Mouse (Mus musculus) NIH3T3 (cell line): ENCODE data around the gene Tmem143.

Experiments
- DNase-seq: peaks from one replicate; pipeline ENCODE4 v3.0.0-alpha.2; 2012; ENCODE audit warnings: low read depth

The Tmem143 gene

DNA sequence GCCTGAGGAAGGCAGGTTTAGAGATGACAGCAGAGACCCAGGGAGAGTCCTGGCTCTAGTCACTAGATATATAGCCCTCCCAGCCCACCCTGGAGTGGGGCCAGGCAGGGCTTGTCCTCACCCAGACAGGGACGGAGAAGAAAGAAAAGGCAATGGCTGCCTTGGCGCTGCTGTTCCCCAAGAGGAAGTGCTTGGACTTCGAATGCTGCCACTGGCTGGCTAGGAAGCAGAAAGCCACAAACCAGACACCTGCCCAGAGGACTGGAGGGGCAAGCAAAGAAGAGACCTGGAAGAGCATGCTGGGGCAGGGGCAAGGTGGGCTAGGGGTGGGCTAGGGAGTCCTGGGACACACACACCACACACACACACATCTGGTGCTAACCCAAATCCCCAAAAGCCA, 9.5 kb upstream of the Tmem143 start:
- no peak for DNase-seq

DNA sequence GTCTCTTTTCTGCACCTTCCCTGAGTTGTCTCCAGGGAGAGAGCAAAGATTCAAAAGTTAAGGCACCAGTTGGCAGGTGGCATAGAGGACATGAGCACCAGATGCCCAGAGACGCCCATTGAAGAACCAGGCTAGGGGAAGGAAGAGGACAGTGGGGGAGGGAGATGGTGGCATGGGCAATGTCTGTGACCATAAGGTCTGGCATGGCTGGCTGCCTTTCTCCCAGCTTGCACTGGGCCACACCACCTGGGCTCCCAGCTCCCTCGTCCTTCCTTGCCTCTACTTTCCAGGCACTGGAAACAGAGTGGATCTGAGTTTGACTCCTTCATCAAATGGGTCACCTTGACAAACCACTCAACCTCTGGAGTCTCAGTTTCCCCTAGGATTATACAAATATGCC, 4.1 kb upstream of the Tmem143 start:
- no peak for DNase-seq

DNA sequence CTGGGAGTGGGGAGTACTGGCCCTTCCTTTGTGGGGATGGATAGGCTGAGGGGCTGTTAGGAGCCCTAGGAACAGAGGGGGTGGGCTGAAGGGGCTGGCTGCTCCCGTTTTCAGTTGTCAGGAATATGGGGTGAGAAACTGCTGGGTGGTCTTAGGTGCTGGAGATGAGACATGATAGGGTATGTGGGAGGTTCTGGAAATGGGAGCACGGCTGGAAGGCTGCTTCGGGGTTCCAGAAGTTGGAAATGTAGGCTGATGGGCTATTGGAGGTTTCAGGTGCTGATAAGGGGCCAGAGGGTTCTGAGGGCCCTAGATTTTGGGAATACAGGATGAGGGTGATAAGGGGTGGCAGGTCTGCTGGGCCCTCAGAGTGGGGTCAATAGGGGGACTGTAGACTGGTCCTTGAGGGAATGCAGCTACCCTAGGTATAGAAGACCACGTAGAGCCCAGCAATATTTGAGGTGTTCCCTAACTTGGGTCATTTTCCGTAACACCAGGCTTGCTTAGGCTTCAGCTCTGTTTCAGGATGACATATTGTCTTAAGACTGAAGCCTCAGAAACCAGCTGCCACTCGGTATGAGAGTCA, 717 bp upstream of the Tmem143 start:
- DNase-seq, result no peak

DNA sequence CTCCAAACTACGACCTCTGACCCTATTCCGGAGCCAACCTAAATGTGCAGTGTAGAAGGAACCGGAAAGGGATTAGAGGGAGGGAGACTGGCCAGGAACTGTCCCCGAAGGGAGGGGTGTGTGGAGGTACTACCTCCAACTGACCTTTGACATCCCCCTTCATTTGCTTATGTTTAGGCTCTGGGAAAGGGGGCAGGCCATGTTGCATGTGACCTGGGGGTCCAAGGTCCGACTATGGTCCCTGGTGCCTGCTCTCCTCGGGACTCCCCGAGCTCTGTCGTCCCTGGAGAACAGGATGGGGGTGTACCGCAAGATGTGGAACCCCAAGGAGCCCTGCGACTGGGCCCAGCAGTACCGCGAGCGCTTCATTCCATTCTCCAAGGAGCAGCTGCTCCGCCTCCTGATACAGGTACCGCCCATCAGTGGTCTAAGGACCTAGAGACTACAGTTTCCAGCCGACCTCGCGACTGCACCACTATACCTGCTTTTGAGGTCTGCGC, 567 bp downstream of the Tmem143 start:
- DNase-seq, result peak; percentile 69

DNA sequence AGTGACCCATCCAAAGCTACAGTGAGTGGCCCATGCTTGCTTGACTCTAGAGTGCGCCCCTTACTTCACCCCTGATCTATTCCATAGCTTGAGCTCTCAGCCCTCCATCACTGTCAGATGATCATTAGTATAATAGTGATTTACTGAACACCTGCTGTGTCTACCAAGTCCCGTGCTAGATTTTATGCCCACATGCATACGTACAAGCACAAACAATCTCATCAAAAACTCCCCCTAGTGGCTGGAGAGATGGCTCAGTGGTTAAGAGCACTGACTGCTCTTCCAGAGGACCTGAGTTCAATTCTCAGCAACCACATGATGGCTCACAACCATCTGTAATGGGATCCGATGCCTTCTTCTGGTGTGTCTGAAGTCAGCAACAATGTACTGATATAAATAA, 1.4 kb downstream of the Tmem143 start:
- DNase-seq, result peak; percentile 59

DNA sequence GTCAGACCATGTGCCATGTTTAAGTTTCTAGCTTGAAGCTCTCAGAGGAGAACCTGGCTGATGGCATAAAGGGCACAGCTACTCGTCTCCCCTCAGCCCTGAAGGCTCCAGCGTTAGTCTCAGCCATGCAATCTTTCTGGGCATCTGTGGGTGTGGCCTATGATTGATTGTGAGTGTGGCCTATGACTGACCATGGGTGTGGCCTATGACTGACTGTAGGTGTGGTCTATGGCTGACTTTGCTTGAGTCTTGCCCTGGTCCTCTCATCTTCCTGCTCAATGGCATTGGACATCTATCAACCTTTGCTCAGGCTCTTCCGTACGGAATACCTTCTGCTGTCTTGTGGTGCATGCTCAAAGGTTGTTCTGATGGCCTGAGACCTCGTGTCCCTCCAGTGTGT, 4.8 kb downstream of the Tmem143 start:
- DNase-seq, result peak; percentile 62

DNA sequence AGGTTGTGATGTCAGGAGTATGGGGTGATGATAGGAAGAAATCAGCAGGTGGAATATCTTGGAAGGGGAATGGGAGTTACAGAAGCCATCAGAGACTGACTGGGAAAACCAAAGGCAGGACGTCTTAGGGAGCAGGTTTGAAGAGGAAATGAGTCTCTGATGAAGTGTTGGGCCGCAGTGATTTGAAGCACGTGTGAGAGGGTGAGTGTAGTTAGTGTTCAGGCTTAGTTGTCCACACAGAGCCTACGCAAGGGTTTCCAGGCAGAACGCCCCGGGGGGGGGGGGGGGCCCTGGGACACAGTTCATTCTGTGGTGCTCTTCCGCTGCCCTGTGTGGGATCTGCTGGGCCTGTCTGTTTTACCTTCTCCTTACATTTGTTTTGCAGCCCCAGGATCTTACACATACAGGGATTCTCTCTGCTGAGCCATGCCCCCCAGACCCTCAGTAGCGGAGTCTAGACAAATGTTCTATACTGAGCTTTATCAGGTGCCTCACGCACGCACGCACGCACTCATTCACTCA, 5.8 kb downstream of the Tmem143 start:
- DNase-seq, result no peak

DNA sequence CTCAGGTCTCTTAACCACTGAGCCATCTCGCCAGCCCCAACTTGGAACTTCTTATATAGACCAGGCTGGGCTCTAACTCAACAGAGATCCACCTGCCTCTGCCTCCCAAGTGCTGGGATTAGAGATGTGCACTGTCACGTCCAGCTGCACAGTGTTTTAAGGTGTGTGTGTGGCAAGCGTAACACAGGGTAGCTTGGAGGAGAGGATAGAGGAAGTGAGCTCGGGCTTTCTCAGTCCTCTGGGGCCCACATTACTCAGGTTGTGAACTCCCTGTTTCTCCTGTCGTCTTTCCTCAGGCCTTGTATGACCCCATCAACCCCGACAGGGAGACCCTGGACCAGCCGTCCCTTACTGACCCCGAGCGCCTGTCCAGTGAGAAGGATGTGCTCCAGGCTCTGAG, 9.9 kb downstream of the Tmem143 start:
- no peak for DNase-seq

DNA sequence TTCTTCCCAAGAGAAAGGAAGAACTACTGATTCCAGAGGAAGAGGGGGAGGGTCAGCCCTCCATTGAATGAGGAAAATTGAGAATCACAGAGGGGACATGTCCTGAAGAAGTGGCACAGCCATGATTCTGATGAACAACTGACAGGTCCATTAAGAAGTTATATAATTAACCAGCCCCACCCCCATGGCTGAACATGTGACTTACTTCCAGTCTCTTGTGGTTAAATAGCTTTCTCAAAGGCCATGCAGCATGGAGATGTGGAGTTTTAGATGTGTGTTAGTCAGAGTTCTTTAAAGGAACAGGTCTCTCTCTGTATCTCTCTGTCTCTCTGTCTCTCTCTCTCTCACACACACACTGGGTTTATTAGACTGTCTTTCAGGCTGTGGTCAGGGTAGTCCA, 11.6 kb downstream of the Tmem143 start:
- no peak for DNase-seq

DNA sequence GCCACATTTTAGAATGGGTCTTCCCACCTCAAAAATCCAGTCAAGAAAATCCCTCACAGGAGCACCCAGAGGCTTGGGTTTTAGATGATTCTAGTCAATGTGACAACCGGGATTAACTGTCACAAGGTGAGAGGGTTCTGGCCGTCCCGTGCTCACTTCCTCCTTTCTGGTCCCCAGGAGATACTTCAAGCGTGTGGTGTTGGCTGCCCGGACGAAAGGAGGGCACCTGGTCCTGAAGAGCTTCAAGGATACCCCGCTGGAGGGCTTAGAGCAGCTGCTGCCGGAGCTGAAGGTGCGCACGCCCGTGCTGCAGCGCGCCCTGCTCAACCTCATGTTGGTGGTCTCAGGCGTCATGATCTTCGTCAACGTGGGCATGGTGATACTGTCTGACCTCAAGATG, 12.4 kb downstream of the Tmem143 start:
- DNase-seq, result no peak

DNA sequence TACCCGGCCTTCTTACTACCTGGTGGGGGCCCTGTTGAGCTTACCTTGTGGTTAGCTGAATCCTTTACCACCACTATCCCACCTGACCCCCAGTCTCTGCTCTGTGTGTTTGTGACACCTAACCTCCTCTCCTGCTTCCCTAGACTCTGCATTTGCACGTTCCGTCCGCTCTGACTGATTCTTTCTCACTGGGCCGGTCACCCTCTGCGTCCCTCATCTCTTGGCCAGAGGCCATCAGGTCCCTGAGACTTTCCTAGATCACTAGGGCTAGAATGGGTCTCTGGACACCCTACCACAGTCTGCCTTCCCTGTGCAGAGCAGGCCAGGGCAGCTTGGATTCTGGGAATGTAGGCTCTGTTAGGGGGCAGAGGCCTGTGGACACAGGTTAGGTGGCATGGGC, 17.3 kb downstream of the Tmem143 start:
- DNase-seq, result no peak

DNA sequence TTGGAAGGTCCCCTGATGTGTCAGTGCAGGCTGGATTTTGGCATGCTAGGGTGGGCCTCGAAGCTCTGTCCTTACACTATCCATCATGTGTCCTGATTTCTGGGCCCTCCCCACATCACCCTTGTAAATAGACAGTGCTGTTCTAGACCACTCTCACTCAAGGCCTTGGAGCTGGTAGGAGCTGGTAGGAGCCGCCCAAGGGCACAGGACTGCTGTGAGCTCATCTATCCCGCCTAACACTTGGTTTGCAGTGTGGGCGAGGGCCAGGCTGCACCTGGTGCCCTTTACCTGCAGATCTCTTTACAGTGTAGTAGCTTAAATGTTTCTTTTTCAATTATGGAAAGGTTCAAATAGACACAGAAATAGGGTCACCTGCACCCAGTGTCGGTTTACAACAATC, 18.3 kb downstream of the Tmem143 start:
- no peak for DNase-seq

DNA sequence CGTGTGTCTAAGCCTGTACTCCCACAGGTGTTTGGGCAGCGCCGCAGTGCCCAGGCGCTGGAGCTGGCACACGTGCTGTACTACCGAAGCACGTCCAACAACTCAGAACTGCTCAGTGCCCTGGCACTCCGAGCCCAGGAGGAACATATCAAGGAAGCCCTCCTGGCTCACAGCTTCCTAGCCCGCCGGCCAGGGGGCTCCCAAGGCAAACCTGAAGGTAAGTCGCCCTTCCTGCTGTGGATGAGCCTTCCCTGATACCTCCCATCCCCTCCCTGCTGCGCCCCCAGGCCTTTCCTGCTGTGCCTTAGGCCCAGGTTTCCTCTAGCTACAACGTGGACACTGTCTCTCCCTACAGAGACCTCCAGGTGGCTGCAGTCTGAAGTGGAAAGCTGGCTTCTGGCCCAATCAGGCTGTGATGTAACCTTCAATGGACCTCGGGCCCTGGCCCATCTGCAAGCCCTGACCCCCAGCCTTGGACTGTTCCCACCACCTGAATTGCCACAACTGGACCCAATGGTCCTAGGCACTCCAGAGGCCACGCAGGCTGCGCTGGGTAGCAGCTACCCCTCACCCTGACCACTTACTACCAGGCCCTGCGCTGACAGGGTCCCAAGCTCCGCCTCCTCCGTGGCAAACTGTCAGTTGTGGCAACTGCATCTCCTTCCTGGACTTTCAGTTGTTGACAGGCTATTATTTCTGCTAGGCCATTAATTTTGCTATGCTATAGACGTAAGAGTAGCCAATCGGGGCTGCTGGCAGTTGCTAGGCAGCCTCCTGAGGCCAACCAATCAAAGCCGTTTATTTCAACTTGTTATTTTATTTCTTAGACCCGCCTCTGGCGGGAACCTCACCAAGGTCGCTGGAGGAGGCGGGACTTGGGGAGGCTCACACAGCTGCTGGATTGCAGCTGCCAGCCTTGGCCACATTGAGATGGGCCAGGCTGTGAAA, 19.6 kb downstream of the Tmem143 start:
- DNase-seq, result peak; percentile 90

DNA sequence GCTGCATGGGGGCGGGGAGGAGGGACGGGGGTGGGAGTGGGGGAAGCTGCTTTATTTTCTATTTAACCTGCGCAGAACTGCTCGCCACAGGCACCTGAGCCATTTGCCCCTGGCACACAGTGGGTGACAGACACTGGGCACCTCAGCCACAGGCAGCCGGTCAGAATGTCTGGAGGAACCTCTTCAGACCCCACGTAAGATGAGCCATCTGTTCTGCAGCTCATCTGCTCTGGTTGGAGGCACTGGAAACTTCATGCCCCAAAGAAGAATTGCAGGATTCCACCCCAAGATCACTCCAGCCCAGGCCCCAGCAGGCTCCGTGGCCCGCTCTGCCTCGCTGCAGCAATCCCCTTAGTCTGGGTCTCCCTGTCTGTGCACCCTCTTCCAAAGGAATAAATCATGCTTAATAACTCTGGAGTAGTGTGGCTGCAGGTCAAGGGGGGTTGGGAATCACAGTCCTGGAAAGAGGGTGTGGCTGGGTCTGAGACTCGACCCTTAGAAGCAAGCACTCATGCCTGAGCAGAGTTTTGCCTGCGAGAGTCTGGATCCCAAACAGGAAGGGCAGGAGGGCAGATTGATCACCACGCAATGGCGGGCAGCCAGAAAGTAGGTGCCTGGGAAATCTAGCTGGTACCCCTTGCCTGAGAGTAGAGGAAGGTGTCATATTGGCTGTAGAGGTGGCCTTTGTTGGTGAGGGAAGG, 20.4 kb downstream of the Tmem143 start:
- peak; percentile 32 for DNase-seq

DNA sequence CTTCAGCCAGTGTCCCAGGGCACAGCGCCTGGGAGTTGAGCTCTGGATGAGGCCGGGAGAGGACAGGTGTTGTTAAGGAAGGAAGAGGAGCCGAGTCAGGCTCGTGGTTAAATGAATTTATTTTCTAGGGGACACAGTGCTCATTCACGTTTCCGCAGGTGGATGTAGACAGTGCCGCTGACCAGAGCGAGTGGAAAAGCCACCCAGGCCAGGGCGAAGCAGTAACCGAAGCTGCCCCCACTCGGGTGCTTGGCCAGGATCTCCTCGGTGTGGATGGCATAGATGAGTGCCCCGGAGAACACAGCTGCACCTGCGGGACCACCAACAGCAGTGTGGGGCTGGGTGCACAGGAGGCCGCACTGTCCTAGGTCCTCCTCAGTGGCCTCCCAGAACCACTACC, 21.2 kb downstream of the Tmem143 start:
- DNase-seq, result no peak

DNA sequence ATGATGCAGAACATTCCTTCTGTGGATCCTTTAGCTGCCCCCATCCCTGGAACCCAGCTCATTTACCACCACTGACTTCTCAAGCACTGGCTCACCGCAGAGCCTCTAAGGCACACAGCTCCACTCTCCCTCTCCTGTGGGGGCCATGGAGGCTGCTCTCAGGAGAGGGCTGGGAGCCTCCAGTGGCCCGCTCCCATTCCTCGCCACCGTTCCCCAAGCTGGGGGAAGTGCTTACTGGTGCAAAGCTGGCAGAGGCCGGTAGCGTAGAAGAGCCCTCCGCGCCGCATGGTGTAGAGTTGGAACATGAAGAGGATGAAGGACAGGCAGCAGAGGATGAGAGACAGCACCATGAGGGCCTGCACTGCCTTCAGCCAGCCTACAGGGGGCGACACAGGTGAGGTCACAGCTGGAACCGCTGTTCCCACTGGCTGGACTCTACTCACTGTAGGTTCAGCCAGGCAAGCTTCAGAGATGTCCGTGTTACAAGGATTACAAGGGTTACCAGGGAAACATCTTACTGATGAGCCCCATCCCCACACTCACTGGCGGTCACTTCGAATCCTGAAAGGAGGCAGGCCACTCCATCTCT, 22.4 kb downstream of the Tmem143 start:
- no peak for DNase-seq

DNA sequence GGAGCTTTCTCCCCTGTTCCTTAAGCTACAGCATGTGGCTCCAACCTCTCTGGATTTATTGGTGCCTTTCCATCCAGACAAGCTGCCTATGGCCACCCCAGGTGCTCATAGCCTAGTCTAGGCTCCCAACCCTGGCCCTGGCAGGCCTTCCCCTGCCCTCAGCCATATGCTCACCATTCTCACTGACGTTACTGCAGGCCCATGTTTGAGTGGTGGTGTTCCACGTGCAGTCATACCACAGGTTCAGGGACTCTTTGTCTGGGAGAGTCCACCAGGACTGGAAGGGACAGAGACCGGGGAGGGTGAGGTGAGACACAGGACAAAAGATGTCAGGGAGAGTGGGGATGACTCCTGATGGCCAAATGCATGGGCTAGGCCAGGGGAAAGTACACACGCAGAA, 23.0 kb downstream of the Tmem143 start:
- DNase-seq, result no peak

DNA sequence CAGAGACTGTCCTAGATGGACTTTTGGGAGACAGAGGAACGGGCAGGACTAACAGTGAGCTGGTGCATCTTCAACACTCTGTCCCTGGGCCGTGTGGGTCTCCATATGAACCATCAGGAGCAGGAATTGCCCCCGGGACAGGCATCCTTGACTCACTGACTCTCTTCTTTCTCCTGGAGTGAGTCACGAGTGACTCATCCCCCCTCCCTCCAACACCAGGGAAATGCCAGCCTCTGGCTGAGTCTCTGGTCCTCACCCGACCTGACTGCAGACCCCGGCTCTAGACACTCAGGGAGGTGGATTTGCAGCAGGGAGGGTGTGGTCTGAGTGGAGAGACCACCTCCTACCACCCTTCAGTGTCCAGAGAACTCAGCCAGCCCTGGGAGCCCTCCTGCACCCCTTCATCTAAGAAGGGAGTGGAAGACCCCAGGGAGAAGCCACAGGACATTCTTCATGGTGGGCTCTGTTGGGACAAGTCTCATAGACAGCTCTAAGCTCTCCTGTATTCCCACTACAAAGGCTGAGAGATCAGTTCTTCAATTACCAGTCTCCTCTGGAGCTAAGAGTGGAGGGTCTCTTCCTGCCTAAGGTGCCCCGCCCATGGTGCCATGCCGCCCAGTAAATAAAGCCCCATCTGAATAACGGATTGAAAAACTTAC, 24.0 kb downstream of the Tmem143 start:
- peak; percentile 95 for DNase-seq

DNA sequence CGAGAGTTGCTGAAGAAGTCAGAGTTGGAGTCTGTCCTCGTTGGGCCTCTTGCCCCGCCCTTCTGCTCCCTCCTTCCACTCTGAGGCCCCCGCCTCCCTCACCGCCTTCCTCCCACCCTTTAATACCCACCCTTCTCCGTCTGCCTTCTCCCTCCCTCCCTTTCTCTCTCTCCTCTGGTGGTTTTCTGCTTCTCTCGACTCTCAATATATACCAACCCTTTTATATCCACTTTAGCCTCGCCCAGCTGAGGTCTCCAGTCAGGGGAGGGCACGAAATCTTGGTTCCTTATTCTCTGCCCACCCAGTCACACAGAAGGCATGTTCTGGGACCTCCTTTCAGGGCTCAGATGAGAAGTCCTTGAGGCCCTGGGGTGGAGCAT, 24.5 kb downstream of the Tmem143 start, which contains the start of gene Emp3:
Gene Emp3 (minus strand): TSS at position 163 of the 380 bp plus-strand sequence.
- DNase-seq, result peak; percentile 91

DNA sequence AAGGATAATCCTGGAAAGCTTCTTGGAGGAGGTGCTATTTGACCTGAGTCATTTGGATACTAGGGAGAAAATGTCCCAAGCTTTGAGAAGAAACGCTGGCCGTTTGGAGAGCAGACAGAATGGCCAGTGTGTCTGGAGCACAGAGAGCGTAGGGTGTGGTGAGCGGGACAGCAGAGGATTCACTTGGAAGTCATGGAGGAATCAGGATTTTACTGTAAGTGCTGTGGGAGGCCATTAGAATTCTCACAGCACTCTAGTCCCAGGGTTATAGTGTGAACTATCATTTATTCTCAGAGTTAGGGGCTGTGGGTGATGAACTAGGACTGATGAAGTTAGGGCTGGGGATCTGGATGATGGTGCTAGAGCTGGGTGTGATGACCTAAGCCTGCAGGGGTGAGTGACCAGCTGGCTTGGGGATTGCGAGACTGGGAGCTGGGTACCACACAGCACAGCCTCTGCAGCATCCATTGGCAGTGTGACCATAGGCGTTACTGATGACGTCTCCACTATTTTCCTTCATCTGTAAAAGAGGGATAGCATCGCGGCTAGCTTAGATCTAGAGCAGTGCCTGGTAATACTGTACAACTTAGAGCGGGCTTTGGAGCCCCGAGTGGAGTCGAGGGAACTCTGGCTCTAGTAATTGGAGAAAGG, 25.3 kb downstream of the Tmem143 start:
- DNase-seq, result no peak
